Mouse (Mus musculus) spleen, adult 12 weeks (tissue): ENCODE data around the gene Pars2.

Experiments
- DNase-seq: peaks from one replicate; pipeline ENCODE4 v3.0.0; 2022; ENCODE audit warnings: low spot score

The Pars2 gene

GRCm38 (mm10) chr4:106650833-106651527 is at the start of gene Pars2:
TSS of gene Pars2 (plus strand) at chr4:106651069.
- peak; percentile 94 for DNase-seq

GRCm38 (mm10) chr4:106606639-106607554 is 44.0 kb upstream of the Pars2 start:
- no peak for DNase-seq

GRCm38 (mm10) chr4:106607905-106608304 is 43.0 kb upstream of the Pars2 start:
- no peak for DNase-seq

- no peak for DNase-seq
Measured at GRCm38 (mm10) chr4:106613105-106613504, 37.8 kb upstream of the Pars2 start.

GRCm38 (mm10) chr4:106613560-106613959 is 37.3 kb upstream of the Pars2 start:
- peak; percentile 44 for DNase-seq

DNA sequence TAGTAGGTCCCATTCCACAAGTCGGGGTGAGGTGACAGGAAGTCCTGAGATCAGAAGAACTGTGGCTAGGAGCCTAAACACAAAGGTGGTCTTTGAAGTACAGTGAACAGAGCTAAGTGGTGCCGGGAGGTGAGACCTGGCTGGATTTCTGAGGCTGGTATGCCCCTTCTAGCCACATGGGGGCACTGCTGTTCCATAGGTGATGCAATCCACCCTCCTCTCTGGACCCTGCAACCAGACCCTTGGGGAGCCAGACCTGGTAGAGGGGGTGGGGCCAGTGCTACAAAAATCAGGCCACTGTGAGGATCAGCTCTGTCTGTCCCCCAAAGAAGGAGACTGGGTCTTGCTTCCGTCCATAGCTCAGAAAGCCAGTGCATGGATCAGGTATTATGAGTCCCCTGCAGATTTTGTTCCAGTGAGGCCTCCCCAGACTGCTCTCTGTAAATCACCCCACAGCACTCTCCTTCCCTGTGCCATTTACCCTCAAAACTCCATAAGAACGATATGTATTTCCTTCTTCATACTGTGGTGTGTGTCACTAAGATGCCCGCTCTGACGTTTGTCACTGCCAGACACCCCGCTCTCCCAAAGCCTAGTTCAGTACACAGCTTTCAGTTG is 36.6 kb upstream of the Pars2 start:
- peak; percentile 51 for DNase-seq

DNA sequence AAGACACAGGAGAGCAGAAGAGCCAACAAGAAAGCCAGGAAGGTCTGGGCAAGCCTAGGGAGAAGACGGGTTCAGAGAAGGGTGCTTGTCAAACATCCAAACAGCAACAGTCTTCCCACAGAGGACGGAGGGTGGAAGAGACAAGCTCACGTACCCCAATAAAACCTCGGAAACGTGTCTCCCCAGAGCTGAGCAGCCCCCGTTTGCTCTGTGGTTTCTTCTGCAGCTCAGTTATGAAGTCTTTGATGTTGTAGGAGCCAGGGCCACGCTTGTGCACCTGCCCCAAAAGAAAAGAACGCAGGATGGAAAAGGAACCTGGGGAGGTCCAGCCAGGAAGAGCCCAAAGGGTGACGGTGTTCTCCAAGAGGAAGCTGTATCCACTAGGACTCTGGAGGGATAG is 36.0 kb upstream of the Pars2 start:
- DNase-seq = no peak

GRCm38 (mm10) chr4:106615637-106616036 is 35.2 kb upstream of the Pars2 start:
- no peak for DNase-seq

DNA sequence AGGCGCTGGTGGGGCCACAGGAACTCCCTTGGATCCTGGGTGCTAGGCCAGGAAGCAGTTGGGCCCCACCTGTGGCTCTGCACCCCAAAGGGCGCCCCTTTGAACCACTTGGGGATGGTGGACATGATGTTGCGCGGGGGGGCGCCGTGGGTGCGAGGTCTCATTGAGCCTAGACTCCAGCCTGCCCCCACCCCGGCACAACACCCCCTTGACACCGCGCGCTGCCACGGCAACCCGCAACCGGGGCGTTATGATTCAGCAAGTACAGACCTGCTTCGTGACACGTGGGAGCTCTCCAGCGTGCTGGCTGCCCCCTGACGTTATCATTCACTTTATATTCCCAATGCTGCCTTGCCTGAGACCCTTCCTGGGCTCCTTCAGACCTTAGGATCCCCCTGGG is 33.8 kb upstream of the Pars2 start, which contains the start of gene Lexm:
Lexm (minus strand) TSS at position 186 of the 400 bp plus-strand sequence.
- no peak for DNase-seq

GRCm38 (mm10) chr4:106618898-106619297 is 32.0 kb upstream of the Pars2 start:
- DNase-seq = no peak

- DNase-seq = no peak
Measured at GRCm38 (mm10) chr4:106621428-106621827, 29.4 kb upstream of the Pars2 start.

DNA sequence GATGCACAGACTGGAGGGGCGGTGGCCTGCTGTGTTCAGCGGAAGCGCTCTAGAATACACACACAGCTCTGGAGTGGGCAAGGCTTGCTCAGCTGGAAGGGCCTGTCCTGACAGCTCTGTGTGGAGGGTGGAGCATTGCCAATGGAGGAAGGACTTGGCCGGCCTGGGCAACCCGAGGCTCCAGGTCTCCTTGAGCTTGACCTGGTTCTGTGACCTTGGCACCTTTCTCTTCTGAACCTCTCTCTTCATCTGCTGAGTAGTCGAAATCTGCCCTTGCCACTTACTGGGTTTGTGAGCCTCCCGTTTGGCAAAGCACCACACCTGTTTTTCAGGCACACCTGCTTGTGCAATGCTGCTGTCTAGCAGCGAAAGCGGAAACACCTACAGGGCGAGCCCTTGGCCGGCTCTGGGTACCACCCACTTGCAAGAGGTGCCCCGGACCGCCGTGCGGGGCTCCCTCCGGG is 28.8 kb upstream of the Pars2 start, which contains the start of gene Ttc22:
Ttc22 (plus strand) TSS at position 403 of the 464 bp plus-strand sequence.
- no peak for DNase-seq

GRCm38 (mm10) chr4:106622712-106623111 is 28.2 kb upstream of the Pars2 start:
- DNase-seq = no peak

- no peak for DNase-seq
Measured at GRCm38 (mm10) chr4:106624271-106624670, 26.6 kb upstream of the Pars2 start.

DNA sequence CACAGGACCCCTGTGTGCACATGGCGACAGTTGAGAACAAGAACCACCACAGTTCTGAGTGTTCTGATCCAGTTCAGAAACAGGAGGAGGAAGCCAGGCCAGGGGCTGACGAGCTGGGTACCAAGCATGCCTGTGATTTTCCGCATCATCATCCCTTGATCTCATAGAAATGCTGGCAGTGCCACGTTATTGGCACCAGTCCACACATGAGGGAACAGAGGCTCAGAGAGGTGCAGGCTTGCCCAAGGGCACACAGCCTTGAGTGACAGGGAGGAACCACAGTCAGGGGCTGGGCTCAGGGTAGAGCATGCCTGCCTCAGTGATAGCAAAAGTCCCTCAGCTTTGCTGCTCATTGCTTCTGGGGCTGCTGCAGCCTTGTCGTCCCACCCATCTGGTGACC is 23.1 kb upstream of the Pars2 start:
- DNase-seq = no peak

DNA sequence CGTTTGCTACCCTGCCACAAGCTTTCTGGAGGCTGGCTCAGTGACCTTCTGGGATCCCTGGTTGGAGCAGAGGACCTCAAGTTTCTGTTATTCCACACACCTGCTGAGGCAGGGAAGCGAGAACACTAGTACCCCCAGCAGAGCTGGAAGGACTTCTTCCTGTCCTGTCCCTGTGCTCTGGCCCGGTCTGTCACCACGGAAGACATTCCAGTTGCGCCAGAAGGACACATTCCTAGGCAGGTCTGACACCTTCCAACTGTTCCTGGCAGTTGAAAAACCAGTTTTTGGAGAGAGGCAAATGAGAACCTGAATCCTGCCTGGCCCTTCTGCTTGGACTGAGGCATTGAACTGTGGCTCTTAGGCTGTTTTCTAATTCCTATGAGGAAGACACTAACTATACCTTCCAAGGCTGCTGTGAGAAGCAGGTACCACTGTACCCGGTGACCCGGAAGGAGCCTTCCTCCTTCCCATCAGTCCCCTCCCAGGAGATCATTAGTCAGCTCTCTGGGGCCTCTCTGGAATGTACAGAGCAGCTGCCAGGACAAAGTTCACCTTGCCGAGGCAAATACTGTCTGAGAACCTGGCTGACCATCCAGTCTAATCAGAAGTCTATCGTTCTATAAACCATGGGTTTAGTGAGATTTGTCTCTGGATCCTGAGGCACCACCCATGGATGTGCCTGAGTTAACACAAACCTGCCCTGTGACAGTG is 22.1 kb upstream of the Pars2 start:
- no peak for DNase-seq

DNA sequence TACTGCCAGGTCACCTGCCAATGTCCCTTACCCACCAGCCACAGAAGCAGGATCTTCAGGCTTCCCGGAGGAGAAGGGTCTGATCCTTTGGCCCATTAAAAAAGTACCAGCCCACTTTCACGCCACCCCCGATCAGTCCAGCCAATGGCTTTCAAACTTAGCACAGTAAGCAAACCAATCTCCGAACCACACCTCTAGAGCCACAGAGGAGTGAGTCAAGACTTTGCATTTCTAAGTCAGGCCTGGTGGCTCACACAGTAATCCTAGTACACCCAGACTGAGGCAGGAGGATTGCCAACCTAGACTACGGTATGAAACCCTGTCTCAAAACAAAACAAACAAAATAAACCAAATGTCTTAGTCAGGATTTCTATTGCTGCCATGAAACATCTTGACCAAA is 21.5 kb upstream of the Pars2 start:
- DNase-seq = no peak

- DNase-seq = peak; percentile 43
Measured at GRCm38 (mm10) chr4:106630333-106631220, 20.3 kb upstream of the Pars2 start.

GRCm38 (mm10) chr4:106632313-106632712 is 18.6 kb upstream of the Pars2 start:
- DNase-seq = no peak

DNA sequence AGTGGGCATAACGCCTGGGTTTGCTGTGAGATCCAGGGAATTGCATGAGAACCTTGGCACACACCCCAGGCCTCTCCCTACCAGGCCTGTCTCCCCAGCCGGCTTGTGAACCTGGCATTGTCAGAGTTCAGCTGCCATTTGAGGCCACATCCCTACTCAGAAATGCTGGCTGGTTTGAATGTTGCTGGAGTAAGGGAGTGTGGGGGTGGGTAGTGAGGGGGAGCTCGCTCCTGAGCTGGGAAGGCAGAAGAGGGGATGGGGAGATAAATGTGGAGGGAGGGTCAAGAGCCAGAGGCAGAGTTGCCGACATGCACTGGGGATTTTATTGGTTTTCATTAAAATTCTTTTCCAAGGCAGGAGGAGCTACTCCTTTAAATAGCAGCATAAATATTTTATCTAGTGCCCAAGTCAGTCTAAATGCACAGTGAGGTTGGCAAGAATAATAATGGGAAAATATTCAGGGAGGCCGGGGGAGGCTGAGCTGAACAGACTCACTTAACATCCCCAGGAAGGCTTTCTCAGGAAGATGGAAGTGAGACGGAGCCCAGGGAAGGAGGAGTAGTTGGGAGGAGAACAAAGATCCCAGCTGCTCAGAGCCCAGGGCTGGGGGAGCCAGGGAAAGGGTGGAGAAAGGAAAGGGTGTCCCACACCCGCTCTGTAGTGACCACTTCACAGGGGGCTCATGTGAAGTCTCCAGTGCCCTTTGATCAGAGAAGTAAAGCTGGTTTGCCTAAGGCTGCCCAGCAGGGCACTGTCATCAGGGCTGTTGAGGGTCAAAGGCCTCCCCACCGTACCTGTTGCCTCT is 17.4 kb upstream of the Pars2 start:
- DNase-seq = no peak
